Comparison of ENCODE assay signal across 15 mouse cellular contexts in genomic region chr6:43384841-43385240, GRCm38 (mm10).
"Had no signal": no experiment of that assay in that cellular context is flagged by ENCODE, and none has a peak within 500 bp of the region (broad histone marks: within the 10 kb centered on the region; RNA-seq: fewer than 3 reads in every experiment).

No protein-coding gene starts in this region.

- H3K4me2 ChIP-seq: lung, embryonic 14.5 days; midbrain, embryonic 12.5 days; neural tube, embryonic 12.5 days had no signal

- H3K4me3 ChIP-seq: midbrain, embryonic 10.5 days; midbrain, embryonic 12.5 days; neural tube, embryonic 12.5 days had no signal

- H3K27me3 ChIP-seq: midbrain, embryonic 12.5 days; neural tube, embryonic 12.5 days had no signal

- H3K36me3 ChIP-seq: midbrain, embryonic 10.5 days; midbrain, embryonic 12.5 days; neural tube, embryonic 12.5 days had no signal

- DNase-seq: lung, adult 18-20 months; lung, embryonic 14.5 days; lung, postnatal 10 days; lung, postnatal 4 days; midbrain, embryonic 14.5 days; right cerebral cortex, adult 18-20 months; right cerebral cortex, postnatal 25 days; right cerebral cortex, postnatal 4 days; spleen, adult 18-20 months; thymus, adult 18-20 months; thymus, postnatal 14 days; thymus, postnatal 4 days had no signal
